Mouse (Mus musculus) bone marrow macrophage, adult 2 months (primary cell): ENCODE results near the gene Cdc40.

Source experiments
- CTCF ChIP-seq: IDR thresholded peaks from 2 replicates; pipeline ENCODE4 v1.5.1; 2012; ENCODE audit warnings: low read depth, mild to moderate bottlenecking, low read length, moderate library complexity
- POLR2A ChIP-seq: IDR thresholded peaks from 2 replicates; pipeline ENCODE4 v1.6.1; 2012; ENCODE audit warnings: mild to moderate bottlenecking, low read depth, low read length, borderline replicate concordance

GRCm38 (mm10) chr10:40857599-40857998 lies 25.5 kb downstream of the Cdc40 start:
- no peak for TF ChIP-seq CTCF
- TF ChIP-seq POLR2A = no peak
